Mouse (Mus musculus): ENCODE data around the gene Trim66. TPM values are rescaled to one million over a fixed set of nuclear protein-coding genes. Genes with fewer than 3 reads are reported as not detected.

Gene Trim66
- polyA plus RNA-seq, 1 experiment: 0.09 TPM

DNA sequence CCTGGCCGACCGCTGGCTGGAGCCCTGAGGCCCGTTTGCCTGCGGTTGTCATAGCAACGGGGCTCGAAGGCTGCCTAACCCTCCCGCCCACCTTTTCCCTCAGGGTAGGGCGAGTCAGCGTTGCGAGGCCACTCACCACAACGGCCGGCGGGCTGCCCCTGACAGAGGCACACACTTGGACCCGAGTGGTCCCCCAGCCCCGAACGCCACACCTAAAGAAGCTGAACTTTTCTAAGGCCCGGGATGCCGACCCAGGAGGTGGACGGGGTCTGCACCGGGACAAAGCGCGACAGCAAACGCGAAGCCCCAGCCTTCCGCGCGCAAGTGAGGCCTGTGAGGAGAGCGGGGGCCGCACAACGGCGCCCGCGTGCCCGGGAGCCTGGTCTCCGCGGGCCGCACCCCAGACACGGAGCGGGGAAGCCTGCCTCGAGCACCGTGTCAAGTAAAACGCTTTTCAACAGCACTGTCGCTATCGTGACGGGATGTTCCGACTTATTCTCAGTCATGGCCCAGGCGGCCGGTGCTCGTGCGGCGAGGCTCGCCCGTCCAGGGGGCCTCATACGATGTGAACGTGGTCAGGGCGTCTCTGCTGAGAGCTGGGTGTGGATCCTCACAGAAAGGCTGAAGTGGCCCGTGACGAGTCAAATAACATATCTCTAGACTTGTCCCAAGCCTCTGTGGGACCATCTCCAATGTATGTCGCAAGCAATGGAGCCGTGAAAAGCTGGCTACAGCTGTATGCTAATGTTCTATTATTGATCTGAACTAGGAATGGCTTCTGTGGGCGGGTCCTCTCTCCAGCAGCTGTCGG, 68.9 kb downstream of the Trim66 start, which contains the start of gene Stk33:
Gene Stk33, minus strand, starts transcription at position 301 of the 811 bp plus-strand sequence.
- Histone ChIP-seq H3K4me1 (ENCODE audit: control insufficient read depth, insufficient read depth, low read length) (no peaks in the 10 kb centered on the region; the same call in 1 of the 2 replicates), H3K4me3 (replicated peaks; ENCODE audit: extremely low read depth, low read depth, low read length) (peak within 1 kb of the TSS; percentile 37)
- WGBS: 3% methylated on average over 62 of the region's 62 CpGs
- no peak for TF ChIP-seq POLR2A (IDR thresholded peaks at IDR 0.05; ENCODE audit: borderline replicate concordance, extremely low read depth, low read depth, low read length)
- no peak for TF ChIP-seq CTCF (IDR thresholded peaks at IDR 0.05; ENCODE audit: insufficient read depth, low read length)
- peak; percentile 35 for DNase-seq

DNA sequence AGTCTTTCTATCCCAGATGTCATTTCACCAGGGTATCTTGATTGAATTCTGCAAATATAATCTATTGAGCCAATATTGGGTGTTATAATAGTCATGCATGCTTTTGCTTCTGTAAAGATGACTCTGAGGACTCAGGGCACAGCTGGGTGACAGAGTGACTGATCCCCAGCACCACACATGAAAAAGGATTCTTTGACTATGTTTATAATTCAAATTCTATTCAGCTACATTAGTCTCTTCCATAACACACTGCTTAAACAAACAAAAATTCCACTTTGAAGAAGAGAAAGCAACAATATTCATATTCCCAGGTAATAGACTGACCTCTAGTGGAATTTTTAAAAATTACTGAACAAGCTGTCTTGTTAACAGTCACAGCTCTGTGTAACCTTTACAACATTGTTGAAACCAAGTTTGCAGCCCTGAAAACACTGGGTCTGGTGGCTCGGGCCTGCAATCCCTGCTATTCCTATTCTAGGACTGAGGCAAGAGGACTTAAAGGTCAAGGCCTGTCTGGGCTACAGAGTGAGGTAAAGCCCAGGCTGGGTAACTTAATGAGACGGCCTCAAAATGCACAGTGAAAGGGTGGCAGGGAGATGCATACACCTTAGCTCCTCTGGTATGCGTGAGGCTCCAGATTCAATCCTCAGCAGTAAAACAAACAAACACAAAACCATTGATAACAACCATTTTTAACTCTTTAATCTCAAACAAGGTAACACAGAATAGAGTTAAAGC, 83.3 kb downstream of the Trim66 start:
- no peak for DNase-seq
- no peak overlapping the region for H3K4me3 ChIP-seq (replicated peaks; ENCODE audit: extremely low read depth, low read depth, low read length)
- WGBS: 41% methylated on average over 3 of the region's 3 CpGs

DNA sequence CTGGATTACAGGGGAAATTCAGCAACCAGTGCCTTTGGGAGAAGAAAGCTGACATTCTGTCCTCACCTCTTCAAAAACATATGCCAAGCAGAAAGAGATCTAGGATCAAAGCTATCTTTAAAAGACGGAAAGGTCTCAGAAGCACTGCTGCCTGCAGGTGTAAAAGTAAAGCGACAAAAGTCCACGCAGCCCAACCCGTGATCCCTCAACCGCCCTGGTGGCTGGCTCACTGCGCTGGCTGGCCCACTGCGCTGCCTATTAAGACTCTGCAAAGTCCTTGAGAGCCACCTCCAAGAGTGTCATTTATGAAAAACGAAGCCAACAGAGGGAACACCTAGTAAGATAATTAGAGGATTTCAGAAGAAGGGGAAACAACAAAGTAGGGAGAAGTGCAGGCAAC, 85.1 kb downstream of the Trim66 start:
- 70% methylated on average over 8 of the region's 8 CpGs for WGBS
- DNase-seq: no peak
- Histone ChIP-seq H3K4me3 (replicated peaks; ENCODE audit: extremely low read depth, low read depth, low read length) (no peak overlapping the region), H3K4me1 (ENCODE audit: control insufficient read depth, insufficient read depth, low read length) (no peaks in the 10 kb centered on the region)
- no peak for TF ChIP-seq CTCF (IDR thresholded peaks at IDR 0.05; ENCODE audit: insufficient read depth, low read length)
- TF ChIP-seq POLR2A (IDR thresholded peaks at IDR 0.05; ENCODE audit: borderline replicate concordance, extremely low read depth, low read depth, low read length): no peak

More for the DNA sequence above, 83.3 kb downstream of the Trim66 start:
- no peak for TF ChIP-seq POLR2A (IDR thresholded peaks at IDR 0.05; ENCODE audit: borderline replicate concordance, extremely low read depth, low read depth, low read length)
- TF ChIP-seq CTCF (IDR thresholded peaks at IDR 0.05; ENCODE audit: insufficient read depth, low read length): no peak
- no peaks in the 10 kb centered on the region for H3K4me1 ChIP-seq (ENCODE audit: control insufficient read depth, insufficient read depth, low read length)

DNA sequence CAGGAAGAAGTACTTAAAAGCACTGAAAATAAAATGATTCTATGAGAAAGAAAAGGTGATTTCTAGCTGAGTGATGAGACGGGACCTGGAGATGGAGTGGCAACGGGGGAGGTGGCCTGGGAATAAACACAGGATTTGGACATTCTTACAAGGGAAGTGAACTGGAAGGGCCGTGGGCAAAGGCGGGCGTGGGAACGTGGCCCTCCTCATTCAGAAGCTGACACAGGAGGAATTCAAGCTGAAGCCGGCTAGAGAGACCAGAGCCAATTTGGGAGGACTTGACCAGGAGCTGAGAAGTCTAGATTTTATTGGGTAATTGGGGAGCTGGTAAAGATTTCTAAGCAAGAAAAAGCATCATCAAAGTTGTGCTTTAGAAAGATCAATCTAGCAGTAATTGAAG, 102.4 kb downstream of the Trim66 start:
- 62% methylated on average over 7 of the region's 7 CpGs for WGBS
- H3K4me1 ChIP-seq (ENCODE audit: control insufficient read depth, insufficient read depth, low read length): no peaks in the 10 kb centered on the region
- DNase-seq: no peak
- no peak overlapping the region for H3K4me3 ChIP-seq (replicated peaks; ENCODE audit: extremely low read depth, low read depth, low read length)
- TF ChIP-seq CTCF (IDR thresholded peaks at IDR 0.05; ENCODE audit: insufficient read depth, low read length): no peak
- no peak for TF ChIP-seq POLR2A (IDR thresholded peaks at IDR 0.05; ENCODE audit: borderline replicate concordance, extremely low read depth, low read depth, low read length)

DNA sequence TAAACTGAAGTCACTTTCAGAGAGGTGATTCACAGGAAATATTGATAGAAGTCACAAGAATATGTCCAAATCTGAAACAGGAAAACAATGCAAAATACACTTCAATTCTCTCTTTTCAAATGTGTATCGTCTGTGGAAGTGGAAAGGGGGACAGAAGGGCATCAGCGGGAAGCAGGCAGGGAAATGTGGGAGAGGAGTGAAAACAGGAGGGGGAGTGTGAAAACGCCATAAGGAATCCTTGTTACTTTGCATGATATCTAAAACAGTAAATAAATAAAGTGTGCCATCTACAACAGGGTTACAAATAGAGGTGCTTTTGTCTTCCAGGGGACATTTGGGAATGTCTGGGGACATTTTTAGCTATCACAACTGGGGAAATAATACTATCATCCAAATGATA, 108.6 kb downstream of the Trim66 start:
- Histone ChIP-seq H3K4me1 (ENCODE audit: control insufficient read depth, insufficient read depth, low read length) (no peaks in the 10 kb centered on the region), H3K4me3 (replicated peaks; ENCODE audit: extremely low read depth, low read depth, low read length) (no peak overlapping the region)
- DNase-seq: no peak
- TF ChIP-seq POLR2A (IDR thresholded peaks at IDR 0.05; ENCODE audit: borderline replicate concordance, extremely low read depth, low read depth, low read length) (no peak), CTCF (IDR thresholded peaks at IDR 0.05; ENCODE audit: insufficient read depth, low read length) (no peak)
- 50% methylated on average over 3 of the region's 3 CpGs for WGBS

Other genes with a start within 250 kb of the Trim66 start
- 2.7 and 3.2 TPM in 2 replicates for gene Stk33, start 69.1 kb downstream of the Trim66 start, polyA plus RNA-seq (2012; rRNA removed)
- gene Rpl27a, start 11.0 kb upstream of the Trim66 start, polyA plus RNA-seq (2012; rRNA removed): 208 and 282 TPM in 2 replicates
- 89.9 and 123 TPM in 2 replicates for gene St5, start 195.5 kb upstream of the Trim66 start, polyA plus RNA-seq (2012; rRNA removed)
- gene Akip1, start 195.6 kb upstream of the Trim66 start, polyA plus RNA-seq (2012; rRNA removed): 16.3 and 18.3 TPM in 2 replicates
- 17.8 and 19.7 TPM in 2 replicates for gene BC051019, start 215.7 kb upstream of the Trim66 start, polyA plus RNA-seq (2012; rRNA removed)
- gene Ascl3, start 223.6 kb upstream of the Trim66 start, polyA plus RNA-seq (2012; rRNA removed): 0.38 and 0.62 TPM in 2 replicates
- 45.4 and 60.4 TPM in 2 replicates for gene Tmem9b, start 244.7 kb upstream of the Trim66 start, polyA plus RNA-seq (2012; rRNA removed)